In the genomic region with DNA sequence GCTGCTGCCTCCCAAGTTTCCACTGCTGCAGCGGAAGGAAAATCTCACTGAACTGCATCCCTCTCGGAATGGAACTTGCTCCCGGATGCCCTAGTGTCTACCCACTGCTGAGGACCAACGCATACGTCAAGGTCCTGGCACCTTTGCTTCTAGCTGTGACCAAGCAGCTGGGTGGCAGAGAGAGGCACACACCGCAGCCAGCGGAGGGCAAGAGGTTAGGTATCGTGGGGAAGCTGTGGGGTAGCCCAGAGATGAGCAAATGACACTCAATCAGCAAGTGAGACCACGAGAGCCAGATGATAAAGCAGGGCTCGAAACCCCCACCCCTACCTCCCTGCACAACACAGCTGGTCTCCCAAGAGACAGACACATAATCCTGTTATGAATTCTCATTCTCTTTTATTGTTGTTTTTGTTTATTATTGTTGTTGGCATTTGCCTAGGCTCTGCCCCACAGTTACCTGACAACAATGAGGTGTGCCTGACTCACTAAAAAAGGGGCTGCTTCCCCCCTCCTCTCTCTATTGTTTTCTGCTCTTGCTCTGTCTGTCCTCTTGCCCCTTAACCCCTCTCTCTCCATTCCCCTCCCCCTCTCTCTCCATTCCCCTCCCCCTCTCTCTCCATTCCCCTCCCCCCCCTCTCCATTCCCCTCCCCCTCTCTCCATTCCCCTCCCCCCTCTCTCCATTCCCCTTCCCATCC, we compare ENCODE assay signal across 1 mouse cellular context.
TF ChIP-seq lines count a peak whose summit lies in the region.

No protein-coding gene starts in this region.

TF ChIP-seq in CH12.LX, 34 proteins besides CTCF, POLR2A, EP300 and RAD21 (continued from another document):
- no peak for TF ChIP-seq SMC3 (IDR thresholded peaks at IDR 0.05; ENCODE audit: low read depth, low read length)
- no peak for TF ChIP-seq TBP (conservative IDR thresholded peaks at IDR 0.05; ENCODE audit: low read depth, low read length)
- TF ChIP-seq POLR2AphosphoS2 (IDR thresholded peaks at IDR 0.05; ENCODE audit: low read depth, low read length), result no peak
- no peak for TF ChIP-seq HCFC1 (IDR thresholded peaks at IDR 0.05; ENCODE audit: low read depth, low read length)
- TF ChIP-seq TCF12 (IDR thresholded peaks at IDR 0.05; ENCODE audit: low read depth, low read length), result no peak
- TF ChIP-seq ZC3H11A (IDR thresholded peaks at IDR 0.05; ENCODE audit: low read depth, low read length), result no peak
- TF ChIP-seq E2F4 (IDR thresholded peaks at IDR 0.05; ENCODE audit: insufficient replicate concordance, low read depth, low read length), result no peak
